Mouse (Mus musculus) adrenal gland, adult 10 weeks (tissue): ENCODE results near the gene Raly. TPM values are rescaled to one million over a fixed set of nuclear protein-coding genes. Genes with fewer than 3 reads are reported as not detected.

Experiments used
- polyA plus RNA-seq: library from polyadenylated mRNA; stranded (reverse); fragments of 350-450 nt; fragmentation: Illumina TruSeq; extraction: RNeasy Lipid Tissue Mini Kit (QIAGEN cat#74804); gene quantifications from one replicate; pipeline ENCODE4 v1.2.3, GENCODE M21; 2014; ENCODE audit warnings: low read depth, low replicate concordance

Gene Raly
- polyA plus RNA-seq: 140 TPM

GRCm38 (mm10) chr2:154790656-154791483 is at the start of gene Raly, which contains the start of gene a:
Raly (plus strand) TSS chr2:154791096.
a (plus strand) TSS chr2:154791402.

GRCm38 (mm10) chr2:154769930-154770329 is 21.0 kb upstream of the Raly start, which contains the start of gene Gm14214:
Gm14214 (minus strand) TSS chr2:154770030.

DNA sequence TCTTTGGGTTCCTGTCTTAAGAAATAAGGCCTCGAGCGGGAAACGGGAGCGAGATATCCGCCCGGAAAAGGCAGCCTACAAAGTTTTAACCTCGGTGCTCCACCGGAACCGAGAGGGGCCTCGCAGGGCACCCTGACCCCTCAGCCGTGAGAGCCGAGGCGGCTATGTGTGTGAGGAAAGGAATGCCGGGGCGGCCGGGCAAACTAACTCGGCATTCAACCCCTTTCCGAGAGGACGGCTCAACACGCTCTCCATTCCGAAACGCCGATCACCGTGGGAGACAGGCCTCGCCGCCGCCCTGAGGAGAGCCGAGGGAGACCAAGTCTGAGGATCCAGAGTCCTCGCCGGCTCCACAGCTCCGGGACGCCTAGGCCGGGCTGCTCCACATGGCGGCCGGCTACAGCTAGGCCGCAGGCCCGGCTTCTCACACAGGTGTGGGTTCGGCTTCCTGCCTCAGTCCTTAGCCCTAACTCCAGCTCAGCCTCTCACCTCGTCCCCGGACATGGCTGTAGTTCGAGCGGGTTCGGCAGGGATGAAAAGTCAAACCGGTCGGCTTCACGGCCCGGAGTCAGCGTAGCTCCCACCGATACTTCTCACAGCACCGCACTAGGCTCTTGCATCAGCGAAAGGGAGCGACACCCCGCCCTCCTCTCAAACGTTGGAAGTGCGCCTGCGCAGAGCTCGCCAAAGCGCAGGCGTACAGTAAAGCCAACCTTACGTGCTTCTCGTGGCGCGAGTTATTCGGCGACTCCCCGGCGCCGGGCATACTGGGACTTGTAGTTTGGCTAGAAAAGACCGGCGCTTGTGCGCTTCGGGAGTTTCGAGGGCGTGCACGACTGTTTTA is 101.5 kb downstream of the Raly start, which contains the start of gene Eif2s2:
Gene Eif2s2 (minus strand): TSS at position 735 of the 844 bp plus-strand sequence.

Other genes with a start within 250 kb of the Raly start
- gene 1700003F12Rik, start 244.0 kb upstream of the Raly start, polyA plus RNA-seq: not detected
- not detected for gene Actl10, start 239.3 kb upstream of the Raly start, polyA plus RNA-seq
- not detected for gene Necab3, start 232.2 kb upstream of the Raly start, polyA plus RNA-seq
- 0.87 TPM for gene E2f1, start 221.2 kb upstream of the Raly start, polyA plus RNA-seq
- 12.5 TPM for gene Pxmp4, start 187.4 kb upstream of the Raly start, polyA plus RNA-seq
- not detected for gene Zfp341, start 177.8 kb upstream of the Raly start, polyA plus RNA-seq
- gene 4930519P11Rik, start 177.7 kb upstream of the Raly start, polyA plus RNA-seq: not detected
- 131 TPM for gene Chmp4b, start 139.4 kb upstream of the Raly start, polyA plus RNA-seq
- gene Gm14214, start 21.1 kb upstream of the Raly start, polyA plus RNA-seq: not detected
- not detected for gene a, start 306 bp downstream of the Raly start, polyA plus RNA-seq
- gene Eif2s2, start 101.8 kb downstream of the Raly start, polyA plus RNA-seq: 702 TPM
- gene Gm14226, start 227.2 kb downstream of the Raly start, polyA plus RNA-seq: 3.6 TPM